Mouse (Mus musculus): ENCODE results near the gene Olfr680-ps1.

- TF ChIP-seq CTCF (conservative IDR thresholded peaks at IDR 0.05; ENCODE audit: insufficient read depth, insufficient read length, low read depth, low read length) (no peak), POLR2A (IDR thresholded peaks at IDR 0.05; ENCODE audit: low read depth, low read length) (no peak)
These were observed 23.9 kb upstream of the Olfr680-ps1 start, which contains the start of gene Olfr681 for GRCm38 (mm10) chr7:105116536-105116935.
